Mouse (Mus musculus) ES-E14 (cell line): ENCODE data around the gene Prl7c1. TPM values are rescaled to one million over a fixed set of nuclear protein-coding genes. Genes with fewer than 3 reads are reported as not detected.

Experiments used
- total RNA-seq: library from RNA; depleted of rRNA; stranded (reverse); fragments of 300-350 nt; gene quantifications from 2 replicates; pipeline ENCODE4 v1.2.3, GENCODE M21; 2012; rRNA removed

Gene Prl7c1
- total RNA-seq, 1 experiment: not detected

Other genes starting within 250 kb of the Prl7c1 start
- gene Prl8a9, start 216.2 kb downstream of the Prl7c1 start, total RNA-seq: not detected in 2 replicates
- not detected in 2 replicates for gene Prl8a1, start 198.6 kb downstream of the Prl7c1 start, total RNA-seq
- gene Prl7b1, start 170.2 kb downstream of the Prl7c1 start, total RNA-seq: 0.54 TPM in 1 of 2 replicates, not detected in the other
- gene Prl7a1, start 138.3 kb downstream of the Prl7c1 start, total RNA-seq: not detected in 2 replicates
- gene Prl7a2, start 112.8 kb downstream of the Prl7c1 start, total RNA-seq: not detected in 2 replicates
- 1.3 TPM in 1 of 2 replicates, not detected in the other for gene Prl7d1, start 64.1 kb downstream of the Prl7c1 start, total RNA-seq
- 2.7 TPM in 1 of 2 replicates, not detected in the other for gene Prl2a1, start 20.9 kb upstream of the Prl7c1 start, total RNA-seq
- not detected in 2 replicates for gene Prl2c1, start 68.5 kb upstream of the Prl7c1 start, total RNA-seq
- gene Prl4a1, start 235.4 kb upstream of the Prl7c1 start, total RNA-seq: 0.58 TPM in 1 of 2 replicates, not detected in the other